In the genomic region with DNA sequence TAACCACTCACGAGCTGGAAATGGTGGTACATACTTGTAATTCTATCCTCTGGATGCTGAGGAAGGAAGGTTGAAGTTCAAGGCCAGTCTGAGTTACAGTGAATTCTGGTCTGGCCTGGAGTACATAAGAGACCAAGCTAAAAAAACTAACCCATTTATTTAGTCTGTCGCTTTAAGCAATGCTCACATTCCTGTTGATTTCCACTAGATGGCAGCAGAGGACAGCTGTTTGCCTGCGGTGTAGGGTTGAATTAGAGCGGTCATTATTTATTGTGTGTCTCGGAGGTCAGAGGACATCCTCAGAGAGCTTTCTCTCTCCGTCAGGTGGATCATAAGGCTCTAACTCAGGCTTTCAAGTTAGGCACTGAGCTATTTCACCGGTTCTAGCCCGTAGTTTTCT, we compare ENCODE assay signal across 8 mouse cellular contexts. TPM values are rescaled to one million over a fixed set of nuclear protein-coding genes. Genes with fewer than 3 reads are reported as not detected.
A peak's percentile ranks its signal among the peaks of the same experiment; 100 is the strongest.
DNase-seq lines count a peak whose midpoint lies in the region; ATAC-seq and TF ChIP-seq lines count a peak whose summit lies in the region.

No protein-coding gene starts in this region.

- no peak for TF ChIP-seq POLR2A in brain, embryonic 14.5 days (IDR thresholded peaks at IDR 0.05; ENCODE audit: borderline replicate concordance, extremely low read depth, insufficient read depth, insufficient read length, poor library complexity, severe bottlenecking)

- 8% methylated on average over 8 of the region's 8 CpGs for WGBS in limb, embryonic 12.5 days
- WGBS in midbrain, postnatal 0 days = 9% methylated on average over 8 of the region's 8 CpGs

- H3K36me3 ChIP-seq in limb, embryonic 12.5 days = no peaks in the 10 kb centered on the region
- H3K36me3 ChIP-seq in midbrain, postnatal 0 days (ENCODE audit: insufficient read depth, low read length) = no peaks in the 10 kb centered on the region

- H3K4me1 ChIP-seq in limb, embryonic 12.5 days (replicated peaks) = no peaks in the 10 kb centered on the region
- H3K4me1 ChIP-seq in midbrain, postnatal 0 days (ENCODE audit: insufficient read depth, low read length) = no peaks in the 10 kb centered on the region

- H3K27me3 ChIP-seq in limb, embryonic 12.5 days = peaks cover 5% of the 10 kb centered on the region; the same call in 1 of the 2 replicates
- no peaks in the 10 kb centered on the region for H3K27me3 ChIP-seq in midbrain, postnatal 0 days (ENCODE audit: insufficient read depth, low read length)

- H3K9ac ChIP-seq in limb, embryonic 12.5 days (replicated peaks) = no peak overlapping the region
- H3K9ac ChIP-seq in midbrain, postnatal 0 days (replicated peaks; ENCODE audit: low read length, poor library complexity, severe bottlenecking) = no peak overlapping the region

- H3K9me3 ChIP-seq in limb, embryonic 12.5 days = no peaks in the 10 kb centered on the region
- no peaks in the 10 kb centered on the region for H3K9me3 ChIP-seq in midbrain, postnatal 0 days (ENCODE audit: low read length)

- peak; percentile 69 for DNase-seq in A20 (ENCODE audit: low read depth, low spot score)
- DNase-seq in CD4-positive, CD25-positive, alpha-beta regulatory T cell, adult 2 months (ENCODE audit: low read depth, low spot score) = peak; percentile 77
- DNase-seq in brain, embryonic 14.5 days (ENCODE audit: low read depth) = peak; percentile 89
- peak; percentile 77 for DNase-seq in midbrain, postnatal 0 days (ENCODE audit: low spot score)
- DNase-seq in urinary bladder, postnatal 25 days (ENCODE audit: low spot score) = no peak

- H3K4me3 ChIP-seq in limb, embryonic 12.5 days (replicated peaks) = no peak overlapping the region
- H3K4me3 ChIP-seq in midbrain, postnatal 0 days (ENCODE audit: low read depth, low read length) = no peak overlapping the region

- TF ChIP-seq CTCF in brain, embryonic 14.5 days (IDR thresholded peaks at IDR 0.05; ENCODE audit: borderline replicate concordance, extremely low read depth, insufficient read depth, insufficient read length) = peak; percentile 87
- peak; percentile 99 for TF ChIP-seq CTCF in midbrain, postnatal 0 days (IDR thresholded peaks at IDR 0.05)

- no peak overlapping the region for H3K27ac ChIP-seq in limb, embryonic 12.5 days
- no peak overlapping the region for H3K27ac ChIP-seq in midbrain, postnatal 0 days (ENCODE audit: low read depth, low read length)

- peak overlapping the region; percentile 36 for H3K4me2 ChIP-seq in limb, embryonic 12.5 days
- H3K4me2 ChIP-seq in midbrain, postnatal 0 days (ENCODE audit: low read depth, low read length, poor library complexity, severe bottlenecking) = peak overlapping the region; percentile 21; the same call in 1 of the 2 replicates

- peak; percentile 54; the same call in 1 of the 2 replicates for ATAC-seq in erythroid progenitor cell, adult 5-6 weeks (replicated peaks; ENCODE audit: low FRiP score, poor library complexity, severe bottlenecking)
- peak; percentile 82 to 93 for ATAC-seq in hematopoietic stem cell, adult 5-6 weeks (replicated peaks in 1 of 2; ENCODE audit: insufficient read depth in 1 of 2, low FRiP score in 2 of 2, low TSS enrichment in 1 of 2, low read depth in 1 of 2, poor library complexity in 2 of 2, severe bottlenecking in 2 of 2)
- no peak for ATAC-seq in limb, embryonic 12.5 days (ENCODE audit: insufficient number of reproducible peaks, insufficient read depth, low FRiP score, low TSS enrichment, low read depth)
- peak; percentile 49; the same call in 1 of the 2 replicates for ATAC-seq in midbrain, postnatal 0 days (ENCODE audit: low FRiP score)

RNA-seq across cellular contexts. Expression of a gene that starts 14.4 kb away (rescaled TPM):
- polyA plus RNA-seq in brain, embryonic 14.5 days (2012; rRNA removed) = 68.7 and 83.9 TPM in 2 replicates
- 116 and 158 TPM in 2 replicates for total RNA-seq in erythroid progenitor cell, adult 5-6 weeks (2015; ENCODE audit: low replicate concordance)
- 129 and 190 TPM in 2 replicates for total RNA-seq in erythroid progenitor cell, adult 5-6 weeks (2017; ENCODE audit: low replicate concordance)
- 73.0 and 92.6 TPM in 2 replicates for total RNA-seq in hematopoietic stem cell, adult 5-6 weeks (2017)
- polyA plus RNA-seq in limb, embryonic 12.5 days (2016; fragmentation: Nextera tagmentation; extraction: Ambion mirVana) = 116 and 124 TPM in 2 replicates
- total RNA-seq in midbrain, postnatal 0 days (2014; rRNA removed) = 41.8 and 50.4 TPM in 2 replicates
- polyA plus RNA-seq in midbrain, postnatal 0 days (2015; fragmentation: Nextera tagmentation; extraction: Ambion mirVana) = 35.6 and 39.0 TPM in 2 replicates
